Mouse (Mus musculus) kidney, adult 2 months (tissue): ENCODE measurements around the gene Cdh16. TPM values are rescaled to one million over a fixed set of nuclear protein-coding genes. Genes with fewer than 3 reads are reported as not detected.

Experiments used
- DNase-seq: peaks from one replicate; pipeline ENCODE4 v3.0.0; 2021
- H3K27ac ChIP-seq: fragments of 200-500 bp; 2 replicates; pipeline ENCODE4 v1.5.1; 2012; ENCODE audit warnings: low read depth, low read length, control low read depth, inconsistent platforms; ENCODE audit not compliant: insufficient read depth
- H3K27me3 ChIP-seq: fragments of 200-500 bp; replicated peaks from 2 replicates; pipeline ENCODE4 v1.6.1; 2012; ENCODE audit warnings: mild to moderate bottlenecking, moderate library complexity, low read length, inconsistent platforms; ENCODE audit not compliant: control insufficient read depth, insufficient read depth
- H3K36me3 ChIP-seq: fragments of 200-500 bp; 2 replicates; pipeline ENCODE4 v1.6.1; 2012; ENCODE audit warnings: mild to moderate bottlenecking, moderate library complexity, low read length, inconsistent platforms; ENCODE audit not compliant: control insufficient read depth, insufficient read depth
- H3K4me1 ChIP-seq: fragments of 200-500 bp; 2 replicates; pipeline ENCODE4 v1.6.1; 2011; ENCODE audit warnings: low read length; ENCODE audit not compliant: control insufficient read depth, insufficient read depth
- H3K4me3 ChIP-seq: fragments of 200-500 bp; 2 replicates; pipeline ENCODE4 v1.5.1; 2011; ENCODE audit warnings: mild to moderate bottlenecking, low read depth, low read length, control low read depth; ENCODE audit not compliant: insufficient read depth
- CTCF ChIP-seq: fragments of 200-500 bp; conservative IDR thresholded peaks from 2 replicates; pipeline ENCODE4 v1.5.1; 2011; ENCODE audit warnings: low read depth, mild to moderate bottlenecking, control low read depth, low read length, moderate library complexity, mixed read lengths; ENCODE audit not compliant: insufficient read depth, insufficient read length
- POLR2A ChIP-seq: fragments of 200-500 bp; IDR thresholded peaks from one replicate; pipeline ENCODE4 v1.6.1; 2011; ENCODE audit warnings: low read depth, low read length, control low read depth
- WGBS: fragments of 180-500 bp; shearing (Covaris S2); methylation state at CpG from one replicate; pipeline ENCODE4 v1.1.7; 2018; 5-methylcytosine and 5-hydroxymethylcytosine counted together
- polyA plus RNA-seq: library from polyadenylated mRNA; depleted of rRNA; stranded (reverse); fragments of >200 nt; gene quantifications from 2 replicates; pipeline ENCODE4 v1.2.3, GENCODE M21; 2012

Gene Cdh16
- polyA plus RNA-seq, 1 experiment, result 1,106 TPM

DNA sequence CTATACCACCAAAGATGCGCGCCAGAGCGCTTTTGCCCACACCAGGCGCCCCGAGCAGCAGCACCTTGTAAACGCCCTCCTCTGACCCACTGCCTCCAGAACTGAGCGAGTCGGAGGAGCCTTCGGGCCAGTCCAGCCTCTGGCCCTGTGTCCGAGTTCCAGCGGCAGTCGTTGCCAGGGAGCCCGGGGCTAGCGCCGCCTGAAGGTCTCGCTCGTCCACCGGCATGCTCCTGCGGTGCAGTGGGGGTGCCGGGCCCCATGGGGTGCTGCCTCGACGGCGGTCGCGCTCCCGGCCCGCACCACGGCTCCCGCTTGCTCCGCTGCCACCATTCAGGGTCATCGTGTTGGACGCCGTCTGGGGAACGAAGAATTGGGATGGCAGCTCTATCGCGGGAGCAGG is 6.4 kb upstream of the Cdh16 start:
- H3K27me3 ChIP-seq, result no peaks in the 10 kb centered on the region
- H3K36me3 ChIP-seq, result no peaks in the 10 kb centered on the region
- TF ChIP-seq POLR2A (no peak), CTCF (no peak)
- H3K4me1 ChIP-seq, result peaks cover 6% of the 10 kb centered on the region; the same call in 1 of the 2 replicates
- 17% methylated on average over 36 of the region's 36 CpGs for WGBS
- peak overlapping the region; percentile 69 for H3K27ac ChIP-seq
- peak overlapping the region; percentile 59 for H3K4me3 ChIP-seq
- no peak for DNase-seq

DNA sequence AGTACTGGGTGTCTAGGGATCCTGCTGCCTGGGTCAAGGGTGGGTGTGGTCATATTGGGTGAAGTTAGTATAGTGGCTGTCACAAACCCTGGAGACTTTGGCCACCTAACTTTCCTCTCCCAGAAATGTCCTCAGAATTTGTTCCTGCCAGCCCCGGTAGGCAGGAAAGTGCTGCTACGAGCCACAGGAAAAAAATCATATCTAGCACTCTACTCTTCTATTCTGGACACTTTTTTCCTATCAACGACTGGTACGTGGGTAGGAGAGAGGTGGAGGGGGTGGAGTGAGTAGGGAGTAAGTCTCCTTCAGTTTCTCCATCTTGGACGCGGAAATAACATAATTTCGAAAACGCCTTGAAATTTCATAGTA is 5.9 kb upstream of the Cdh16 start:
- Histone ChIP-seq H3K36me3 (no peaks in the 10 kb centered on the region), H3K27ac (0 out of 2 replicates have a peak overlapping the region, but pooled peaks have one; percentile 57), H3K27me3 (no peaks in the 10 kb centered on the region), H3K4me1 (peaks cover 6% of the 10 kb centered on the region; the same call in 1 of the 2 replicates), H3K4me3 (peak overlapping the region; percentile 59)
- DNase-seq, result no peak
- WGBS, result 50% methylated on average over 8 of the region's 8 CpGs
- TF ChIP-seq POLR2A, result no peak
- TF ChIP-seq CTCF, result no peak

DNA sequence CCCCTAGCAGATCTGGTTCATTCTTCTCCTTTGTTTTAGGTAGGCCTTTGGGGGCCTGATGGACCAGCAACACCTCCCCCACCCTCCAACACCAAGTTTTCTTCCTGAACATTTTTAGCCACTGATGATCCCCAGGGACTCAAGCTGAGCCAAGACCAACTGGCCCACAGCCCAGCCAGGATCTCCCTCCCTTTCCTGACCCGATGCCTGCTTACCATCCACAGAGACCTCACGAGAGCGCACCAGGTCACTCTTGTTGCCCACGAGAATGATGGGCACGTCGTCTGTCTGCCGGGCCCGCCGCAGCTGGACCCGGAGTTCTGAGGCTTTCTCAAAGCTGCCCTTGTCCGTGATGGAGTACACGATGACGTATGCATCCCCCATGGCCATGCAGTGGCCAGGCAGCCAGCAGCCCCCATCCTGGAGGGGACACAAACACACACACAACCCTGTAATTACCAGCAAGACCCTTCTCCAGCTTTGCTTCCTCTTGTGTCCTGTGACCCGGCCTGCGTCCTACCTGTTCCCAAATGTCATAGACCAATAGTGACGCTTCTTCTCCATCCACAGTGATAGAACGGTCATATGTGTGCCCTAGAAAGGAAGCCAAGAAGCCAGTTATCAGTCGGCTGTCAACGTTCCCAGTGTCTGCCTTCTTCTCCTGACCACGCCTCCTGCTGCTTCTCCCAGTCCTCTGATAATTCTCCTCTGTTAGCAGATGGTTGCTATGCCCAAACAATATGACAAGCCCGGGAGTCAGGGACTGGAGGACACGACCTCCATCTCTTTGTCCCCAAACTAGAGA is 5.3 kb upstream of the Cdh16 start:
- 60% methylated on average over 22 of the region's 22 CpGs for WGBS
- H3K27me3 ChIP-seq, result no peaks in the 10 kb centered on the region
- TF ChIP-seq POLR2A, result no peak
- TF ChIP-seq CTCF, result no peak
- DNase-seq, result peak; percentile 86
- no peaks in the 10 kb centered on the region for H3K36me3 ChIP-seq
- H3K4me1 ChIP-seq, result peaks cover 10% of the 10 kb centered on the region; the same call in 1 of the 2 replicates
- peak overlapping the region; percentile 58; the same call in 1 of the 2 replicates for H3K27ac ChIP-seq
- peak overlapping the region; percentile 17 for H3K4me3 ChIP-seq

DNA sequence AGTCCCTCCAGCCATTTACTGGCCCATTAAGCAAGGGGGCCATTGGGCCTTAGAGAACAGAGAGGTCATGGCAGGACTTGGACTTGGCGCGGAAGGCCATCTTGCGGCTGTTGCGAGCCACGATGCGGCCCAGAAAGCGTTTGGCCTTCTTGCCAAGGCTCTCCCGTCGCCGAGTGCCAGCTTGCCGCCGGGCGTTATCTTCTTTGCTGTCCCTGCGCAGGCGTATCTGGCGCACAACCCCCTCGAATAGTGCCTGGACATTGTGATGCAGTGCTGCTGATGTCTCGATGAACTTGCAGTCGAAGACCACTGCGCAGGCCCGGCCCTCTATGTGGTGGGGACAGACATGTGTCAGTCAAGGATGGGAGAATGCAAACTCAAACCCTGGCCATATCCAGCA is 4.2 kb upstream of the Cdh16 start:
- Histone ChIP-seq H3K27me3 (no peaks in the 10 kb centered on the region), H3K36me3 (no peaks in the 10 kb centered on the region), H3K27ac (no peak overlapping the region), H3K4me1 (peaks cover 11% of the 10 kb centered on the region; the same call in 1 of the 2 replicates), H3K4me3 (no peak overlapping the region)
- no peak for DNase-seq
- TF ChIP-seq POLR2A, result no peak
- TF ChIP-seq CTCF, result no peak
- 95% methylated on average over 21 of the region's 21 CpGs for WGBS

DNA sequence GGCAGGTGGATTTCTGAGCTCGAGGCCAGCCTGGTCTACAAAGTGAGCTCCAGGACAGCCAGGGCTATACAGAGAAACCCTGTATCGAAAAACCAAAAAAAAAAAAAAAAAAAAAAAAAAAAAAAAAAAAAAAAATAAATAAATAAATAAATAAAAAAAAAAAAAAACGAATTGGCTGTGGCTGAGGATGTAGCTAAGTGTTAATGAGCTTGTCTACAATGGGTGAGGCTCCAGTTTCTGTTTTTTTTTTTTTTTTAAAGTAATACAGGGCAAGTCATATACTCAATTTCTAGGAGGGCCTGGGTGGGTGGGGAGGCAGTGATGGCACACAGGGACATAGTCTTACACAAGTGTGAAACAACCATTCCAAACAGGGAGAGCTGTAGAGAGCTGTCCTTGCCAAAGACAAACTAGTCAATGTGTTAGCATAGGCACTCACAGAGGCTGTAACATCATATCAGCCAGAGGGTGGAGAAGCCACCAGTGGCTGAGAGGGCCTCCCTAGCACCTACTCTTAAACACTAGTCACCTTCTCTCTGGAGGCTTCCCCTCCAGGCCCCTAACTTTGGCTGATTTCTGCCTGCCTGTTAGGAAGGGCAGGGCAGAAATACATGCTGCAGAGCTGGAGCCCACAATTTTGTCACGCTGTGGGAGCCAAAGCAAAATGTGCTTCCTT is 3.0 kb upstream of the Cdh16 start:
- no peak overlapping the region for H3K27ac ChIP-seq
- TF ChIP-seq CTCF (no peak), POLR2A (no peak)
- H3K27me3 ChIP-seq, result no peaks in the 10 kb centered on the region
- no peak overlapping the region for H3K4me3 ChIP-seq
- no peak for DNase-seq
- WGBS, result 55% methylated on average over 4 of the region's 4 CpGs
- H3K4me1 ChIP-seq, result peaks cover 16% of the 10 kb centered on the region; the same call in 1 of the 2 replicates
- no peaks in the 10 kb centered on the region for H3K36me3 ChIP-seq

DNA sequence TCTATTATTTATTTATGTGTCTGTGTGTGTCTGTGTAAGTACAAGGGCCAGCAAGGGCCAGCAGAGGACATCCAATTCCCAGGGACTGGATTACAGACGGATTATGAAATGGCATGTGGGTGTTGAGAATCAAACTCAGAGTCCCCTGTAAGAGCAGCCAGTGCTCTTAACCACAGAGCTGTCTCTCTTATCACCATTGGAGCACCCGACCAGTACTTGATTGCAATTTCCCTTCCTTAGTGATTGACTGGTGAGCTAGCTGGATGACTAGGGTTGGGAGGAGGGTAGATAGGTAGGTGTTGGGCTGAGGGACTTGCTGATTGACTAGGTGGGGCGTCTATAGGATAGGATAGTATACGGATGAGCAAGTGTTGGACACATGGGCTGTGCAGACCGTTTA is 3.4 kb downstream of the Cdh16 start:
- WGBS, result 84% methylated on average over 5 of the region's 5 CpGs
- DNase-seq, result no peak
- TF ChIP-seq CTCF (no peak), POLR2A (no peak)
- no peak overlapping the region for H3K4me3 ChIP-seq
- H3K27ac ChIP-seq, result no peak overlapping the region
- peaks cover 3% of the 10 kb centered on the region; the same call in 1 of the 2 replicates for H3K36me3 ChIP-seq
- no peaks in the 10 kb centered on the region for H3K27me3 ChIP-seq
- H3K4me1 ChIP-seq, result peaks cover 14% of the 10 kb centered on the region

DNA sequence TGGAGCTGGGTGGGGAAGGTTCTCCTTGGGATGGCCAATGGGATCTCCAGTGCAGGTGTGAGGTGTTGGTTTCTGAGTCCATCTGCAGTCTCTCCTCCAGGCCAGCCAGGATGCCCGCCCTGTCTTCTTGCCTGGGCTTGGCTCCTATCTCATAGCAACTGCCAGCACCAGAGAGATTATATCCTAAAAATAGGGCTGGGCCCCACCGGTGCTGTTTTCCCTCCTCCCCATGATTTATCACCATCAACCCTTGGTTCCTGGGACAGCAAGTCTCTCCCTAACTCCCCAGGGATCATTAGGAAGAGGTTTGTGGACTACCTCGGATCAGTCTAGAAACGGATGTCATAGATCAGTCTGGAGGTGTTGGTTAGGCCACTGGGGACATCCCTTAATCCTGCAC is 11.1 kb downstream of the Cdh16 start:
- Histone ChIP-seq H3K36me3 (no peaks in the 10 kb centered on the region), H3K27me3 (no peaks in the 10 kb centered on the region), H3K4me1 (no peaks in the 10 kb centered on the region; the same call in 1 of the 2 replicates), H3K4me3 (no peak overlapping the region), H3K27ac (no peak overlapping the region)
- no peak for TF ChIP-seq POLR2A
- 63% methylated on average over 4 of the region's 4 CpGs for WGBS
- no peak for DNase-seq
